Mouse (Mus musculus) heart, adult 2 months (tissue): ENCODE data around the gene Gprc5b.

Experiments used
- EP300 ChIP-seq: fragments of 200-500 bp; IDR thresholded peaks from 2 replicates; pipeline ENCODE4 v1.6.1; 2011; ENCODE audit warnings: low read depth, low read length, control low read depth; ENCODE audit not compliant: insufficient read depth
- POLR2A ChIP-seq: fragments of 200-500 bp; IDR thresholded peaks from 2 replicates; pipeline ENCODE4 v1.6.1; 2011; ENCODE audit warnings: mild to moderate bottlenecking, low read depth, low read length, control low read depth; ENCODE audit not compliant: insufficient read depth

- TF ChIP-seq EP300, result no peak
- no peak for TF ChIP-seq POLR2A
Observed at GRCm38 (mm10) chr7:119019537-119019936, 24.5 kb upstream of the Gprc5b start.
